Mouse (Mus musculus) C2C12 (cell line): Measurements from ENCODE around the gene Srrm3. TPM values are rescaled to one million over a fixed set of nuclear protein-coding genes. Genes with fewer than 3 reads are reported as not detected.

ENCODE experiments used
- H3K27me3 ChIP-seq: one replicate; pipeline ENCODE4 v1.6.1; 2011; ENCODE audit not compliant: control insufficient read depth, insufficient read depth, insufficient read length
- H3K36me3 ChIP-seq: one replicate; pipeline ENCODE4 v1.6.1; 2011; ENCODE audit not compliant: control insufficient read depth, insufficient read depth
- H3K4me3 ChIP-seq: one replicate; pipeline ENCODE4 v1.5.1; 2011; ENCODE audit warnings: mild to moderate bottlenecking, control low read depth; ENCODE audit not compliant: poor library complexity, insufficient read depth, severe bottlenecking
- H3K79me2 ChIP-seq: one replicate; pipeline ENCODE4 v1.6.1; 2011; ENCODE audit not compliant: control insufficient read depth, insufficient read depth
- H3K79me3 ChIP-seq: one replicate; pipeline ENCODE4 v1.6.1; 2011; ENCODE audit warnings: low read depth, control low read depth
- H3ac ChIP-seq: one replicate; pipeline ENCODE3; 2011; ENCODE audit warnings: low read depth; ENCODE audit not compliant: control insufficient read depth, insufficient read length
- CEBPB ChIP-seq: IDR thresholded peaks from one replicate; pipeline ENCODE4 v1.6.1; 2011; ENCODE audit warnings: low read depth, mild to moderate bottlenecking, control low read depth, moderate library complexity
- CTCF ChIP-seq: IDR thresholded peaks from one replicate; pipeline ENCODE4 v1.5.1; 2011; ENCODE audit not compliant: control insufficient read depth, insufficient read depth, insufficient read length
- FOSL1 ChIP-seq: IDR thresholded peaks from one replicate; pipeline ENCODE4 v1.8.0; 2011; ENCODE audit warnings: mild to moderate bottlenecking, low read length; ENCODE audit not compliant: poor library complexity, insufficient read depth, severe bottlenecking
- MAX ChIP-seq: IDR thresholded peaks from one replicate; pipeline ENCODE4 v1.6.1; 2011; ENCODE audit warnings: mild to moderate bottlenecking, control low read depth
- MYOD1 ChIP-seq: IDR thresholded peaks from one replicate; pipeline ENCODE4 v1.6.1; 2011; ENCODE audit warnings: low read depth; ENCODE audit not compliant: control insufficient read depth, insufficient read length
- MYOG ChIP-seq: IDR thresholded peaks from one replicate; pipeline ENCODE4 v1.6.1; 2011; ENCODE audit not compliant: control insufficient read depth, insufficient read length; ENCODE audit errors: extremely low read depth
- USF1 ChIP-seq: IDR thresholded peaks from one replicate; pipeline ENCODE4 v1.6.1; 2011; ENCODE audit warnings: low read depth, mild to moderate bottlenecking, control low read depth, moderate library complexity
- polyA plus RNA-seq: library from polyadenylated mRNA; unstranded; fragments of >200 nt; fragmentation: generic; extraction: Trizol; gene quantifications from one replicate; pipeline ENCODE4 v1.2.1, GENCODE M21; 2012; ENCODE audit warnings: missing spikeins

Srrm3 gene
- polyA plus RNA-seq, 1 experiment = not detected

- Histone ChIP-seq H3ac (no peak overlapping the region), H3K79me3 (peaks cover 7% of the 10 kb centered on the region), H3K27me3 (no peaks in the 10 kb centered on the region), H3K79me2 (peaks cover 11% of the 10 kb centered on the region), H3K4me3 (no peak overlapping the region), H3K36me3 (no peaks in the 10 kb centered on the region)
- TF ChIP-seq USF1 = no peak
- no peak for TF ChIP-seq FOSL1
- TF ChIP-seq MAX = no peak
- no peak for TF ChIP-seq CEBPB
- TF ChIP-seq MYOD1 = no peak
- TF ChIP-seq CTCF = no peak
- TF ChIP-seq MYOG = no peak
Measured at GRCm38 (mm10) chr5:135890920-135891319, 84.2 kb downstream of the Srrm3 start.

- Histone ChIP-seq H3K79me2 (peaks cover 11% of the 10 kb centered on the region), H3ac (no peak overlapping the region), H3K4me3 (no peak overlapping the region), H3K36me3 (no peaks in the 10 kb centered on the region), H3K27me3 (no peaks in the 10 kb centered on the region), H3K79me3 (peaks cover 7% of the 10 kb centered on the region)
- TF ChIP-seq MAX = no peak
- no peak for TF ChIP-seq CTCF
- TF ChIP-seq MYOG = no peak
- TF ChIP-seq MYOD1 = no peak
- TF ChIP-seq CEBPB = no peak
- TF ChIP-seq FOSL1 = no peak
- TF ChIP-seq USF1 = no peak
Measured at GRCm38 (mm10) chr5:135892589-135893351, 86.1 kb downstream of the Srrm3 start.

GRCm38 (mm10) chr5:135894958-135895357 is 88.3 kb downstream of the Srrm3 start:
- Histone ChIP-seq H3ac (no peak overlapping the region), H3K79me2 (no peaks in the 10 kb centered on the region), H3K36me3 (no peaks in the 10 kb centered on the region), H3K4me3 (no peak overlapping the region), H3K27me3 (no peaks in the 10 kb centered on the region), H3K79me3 (no peaks in the 10 kb centered on the region)
- TF ChIP-seq MAX (no peak), MYOG (no peak), MYOD1 (no peak), CTCF (no peak), USF1 (no peak), CEBPB (no peak), FOSL1 (no peak)

- TF ChIP-seq CTCF (peak; percentile 44), MAX (no peak)
- Histone ChIP-seq H3K79me3 (no peaks in the 10 kb centered on the region), H3K27me3 (no peaks in the 10 kb centered on the region), H3K4me3 (no peak overlapping the region), H3K79me2 (no peaks in the 10 kb centered on the region), H3ac (no peak overlapping the region), H3K36me3 (no peaks in the 10 kb centered on the region)
Measured at GRCm38 (mm10) chr5:135898028-135898427, 91.3 kb downstream of the Srrm3 start.

- H3ac ChIP-seq = no peak overlapping the region
- TF ChIP-seq USF1 = no peak
- no peak for TF ChIP-seq CTCF
- no peak for TF ChIP-seq CEBPB
- no peak for TF ChIP-seq MYOD1
- TF ChIP-seq MYOG = no peak
- TF ChIP-seq FOSL1 = no peak
- no peak for TF ChIP-seq MAX
- H3K4me3 ChIP-seq = no peak overlapping the region
- H3K79me2 ChIP-seq = no peaks in the 10 kb centered on the region
- H3K36me3 ChIP-seq = no peaks in the 10 kb centered on the region
- no peaks in the 10 kb centered on the region for H3K27me3 ChIP-seq
- H3K79me3 ChIP-seq = no peaks in the 10 kb centered on the region
Measured at GRCm38 (mm10) chr5:135898995-135899394, 92.3 kb downstream of the Srrm3 start.

- Histone ChIP-seq H3K79me3 (no peaks in the 10 kb centered on the region), H3ac (no peak overlapping the region), H3K79me2 (no peaks in the 10 kb centered on the region), H3K4me3 (no peak overlapping the region), H3K27me3 (no peaks in the 10 kb centered on the region), H3K36me3 (peaks cover 7% of the 10 kb centered on the region)
- TF ChIP-seq CEBPB = no peak
- no peak for TF ChIP-seq MYOG
- TF ChIP-seq MAX = no peak
- TF ChIP-seq MYOD1 = no peak
- TF ChIP-seq USF1 = no peak
- TF ChIP-seq FOSL1 = no peak
- TF ChIP-seq CTCF = no peak
Measured at GRCm38 (mm10) chr5:135899833-135900232, 93.1 kb downstream of the Srrm3 start.
